Mouse (Mus musculus) kidney, embryonic 16.5 days (tissue): Measurements from ENCODE around the gene Ccdc163. TPM values are rescaled to one million over a fixed set of nuclear protein-coding genes. Genes with fewer than 3 reads are reported as not detected.

Experiments used
- ATAC-seq: fragments of 200-750 bp; cut with Nextera tagmentation; 2 replicates; pipeline ENCODE4 v1.8.0; 2017; ENCODE audit warnings: moderate TSS enrichment; ENCODE audit not compliant: low FRiP score, low TSS enrichment
- H3K27ac ChIP-seq: fragments of 300-500 bp; sonication (generic); 2 replicates; pipeline ENCODE4 v1.5.1; 2014; ENCODE audit warnings: low read length
- H3K27me3 ChIP-seq: fragments of 300-500 bp; sonication (generic); 2 replicates; pipeline ENCODE4 v1.6.1; 2014; ENCODE audit warnings: low read length, control low read depth, mixed read lengths; ENCODE audit not compliant: insufficient read depth
- H3K36me3 ChIP-seq: fragments of 300-500 bp; sonication (generic); 2 replicates; pipeline ENCODE4 v1.6.1; 2014; ENCODE audit warnings: low read length, control low read depth, mixed read lengths; ENCODE audit not compliant: insufficient read depth
- H3K4me1 ChIP-seq: fragments of 300-500 bp; sonication (generic); 2 replicates; pipeline ENCODE4 v1.6.1; 2014; ENCODE audit warnings: low read length, control low read depth, mixed read lengths; ENCODE audit not compliant: insufficient read depth
- H3K4me2 ChIP-seq: fragments of 300-500 bp; sonication (generic); replicated peaks from 2 replicates; pipeline ENCODE4 v1.6.1; 2014; ENCODE audit warnings: low read depth, low read length
- H3K4me3 ChIP-seq: fragments of 300-500 bp; sonication (generic); 2 replicates; pipeline ENCODE4 v1.5.1; 2014; ENCODE audit warnings: mild to moderate bottlenecking, low read length
- H3K9ac ChIP-seq: fragments of 300-500 bp; sonication (generic); replicated peaks from 2 replicates; pipeline ENCODE4 v1.6.1; 2014; ENCODE audit warnings: low read length
- H3K9me3 ChIP-seq: fragments of 300-500 bp; sonication (generic); 2 replicates; pipeline ENCODE4 v1.6.1; 2016; ENCODE audit warnings: low read length, control low read depth
- WGBS: fragments of 180-500 bp; shearing (Covaris S2); extraction: QIAGEN DNeasy Blood & Tissue Kit; methylation state at CpG from one replicate; pipeline ENCODE4 v1.1.7; 2014; 5-methylcytosine and 5-hydroxymethylcytosine counted together
- polyA plus RNA-seq: library from polyadenylated mRNA; unstranded; fragments of >200 nt; fragmentation: Nextera tagmentation; extraction: Ambion mirVana; gene quantifications from 2 replicates; pipeline ENCODE4 v1.2.1, GENCODE M21; 2015

The Ccdc163 gene
- polyA plus RNA-seq, 1 experiment from 2014 or later: 28.8 TPM

GRCm38 (mm10) chr4:116738972-116739751 is 30.9 kb downstream of the Ccdc163 start:
- Histone ChIP-seq H3K27me3 (no peaks in the 10 kb centered on the region), H3K4me1 (0 out of 2 replicates have a peak, but pooled peaks cover 3% of the 10 kb centered on the region), H3K4me2 (no peak overlapping the region), H3K27ac (no peak overlapping the region), H3K9me3 (no peaks in the 10 kb centered on the region), H3K4me3 (no peak overlapping the region), H3K9ac (no peak overlapping the region), H3K36me3 (no peaks in the 10 kb centered on the region)
- 72% methylated on average over 9 of the region's 9 CpGs for WGBS
- ATAC-seq: no peak

GRCm38 (mm10) chr4:116749750-116750149 is 41.4 kb downstream of the Ccdc163 start:
- H3K9ac ChIP-seq: no peak overlapping the region
- H3K9me3 ChIP-seq: no peaks in the 10 kb centered on the region
- WGBS: 67% methylated on average over 2 of the region's 2 CpGs
- no peak for ATAC-seq
- H3K4me1 ChIP-seq: no peaks in the 10 kb centered on the region
- H3K4me2 ChIP-seq: no peak overlapping the region
- no peak overlapping the region for H3K4me3 ChIP-seq
- no peaks in the 10 kb centered on the region for H3K36me3 ChIP-seq
- H3K27me3 ChIP-seq: no peaks in the 10 kb centered on the region
- H3K27ac ChIP-seq: no peak overlapping the region

- WGBS: 73% methylated on average over 2 of the region's 2 CpGs
- no peak overlapping the region for H3K4me2 ChIP-seq
Measured at GRCm38 (mm10) chr4:116761914-116762313, 53.6 kb downstream of the Ccdc163 start.

GRCm38 (mm10) chr4:116764001-116764400 is 55.7 kb downstream of the Ccdc163 start:
- no peak for ATAC-seq
- Histone ChIP-seq H3K36me3 (no peaks in the 10 kb centered on the region), H3K27ac (no peak overlapping the region), H3K9ac (no peak overlapping the region), H3K9me3 (no peaks in the 10 kb centered on the region), H3K4me2 (no peak overlapping the region), H3K4me3 (no peak overlapping the region), H3K4me1 (no peaks in the 10 kb centered on the region), H3K27me3 (no peaks in the 10 kb centered on the region)
- WGBS: 89% methylated on average over 5 of the region's 5 CpGs

More at GRCm38 (mm10) chr4:116761914-116762313, 53.6 kb downstream of the Ccdc163 start:
- no peaks in the 10 kb centered on the region for H3K27me3 ChIP-seq
- no peak for ATAC-seq
- H3K36me3 ChIP-seq: no peaks in the 10 kb centered on the region
- H3K4me1 ChIP-seq: no peaks in the 10 kb centered on the region
- H3K9ac ChIP-seq: no peak overlapping the region
- no peak overlapping the region for H3K27ac ChIP-seq
- H3K4me3 ChIP-seq: no peak overlapping the region
- no peaks in the 10 kb centered on the region for H3K9me3 ChIP-seq

- Histone ChIP-seq H3K36me3 (no peaks in the 10 kb centered on the region), H3K4me2 (no peak overlapping the region), H3K4me3 (no peak overlapping the region), H3K9ac (no peak overlapping the region), H3K27me3 (no peaks in the 10 kb centered on the region), H3K4me1 (no peaks in the 10 kb centered on the region), H3K9me3 (no peaks in the 10 kb centered on the region), H3K27ac (no peak overlapping the region)
- ATAC-seq: no peak
- WGBS: 71% methylated on average over 5 of the region's 5 CpGs
Measured at GRCm38 (mm10) chr4:116768510-116768909, 60.2 kb downstream of the Ccdc163 start.

GRCm38 (mm10) chr4:116769060-116769459 is 60.8 kb downstream of the Ccdc163 start:
- Histone ChIP-seq H3K27me3 (no peaks in the 10 kb centered on the region), H3K4me2 (no peak overlapping the region), H3K27ac (no peak overlapping the region), H3K4me3 (no peak overlapping the region), H3K9ac (no peak overlapping the region), H3K9me3 (no peaks in the 10 kb centered on the region), H3K36me3 (no peaks in the 10 kb centered on the region), H3K4me1 (no peaks in the 10 kb centered on the region)
- ATAC-seq: no peak

GRCm38 (mm10) chr4:116776391-116776790 is 68.1 kb downstream of the Ccdc163 start:
- no peaks in the 10 kb centered on the region for H3K27me3 ChIP-seq

GRCm38 (mm10) chr4:116777079-116777478 is 68.8 kb downstream of the Ccdc163 start:
- Histone ChIP-seq H3K4me2 (no peak overlapping the region), H3K27ac (no peak overlapping the region), H3K4me3 (no peak overlapping the region), H3K27me3 (no peaks in the 10 kb centered on the region), H3K4me1 (no peaks in the 10 kb centered on the region), H3K36me3 (no peaks in the 10 kb centered on the region), H3K9me3 (no peaks in the 10 kb centered on the region), H3K9ac (no peak overlapping the region)
- 88% methylated on average over 3 of the region's 3 CpGs for WGBS
- ATAC-seq: no peak

More at GRCm38 (mm10) chr4:116776391-116776790, 68.1 kb downstream of the Ccdc163 start:
- H3K9ac ChIP-seq: no peak overlapping the region
- H3K9me3 ChIP-seq: no peaks in the 10 kb centered on the region
- H3K4me2 ChIP-seq: no peak overlapping the region
- 88% methylated on average over 5 of the region's 5 CpGs for WGBS
- no peak overlapping the region for H3K4me3 ChIP-seq
- H3K36me3 ChIP-seq: no peaks in the 10 kb centered on the region
- ATAC-seq: no peak
- H3K4me1 ChIP-seq: no peaks in the 10 kb centered on the region
- H3K27ac ChIP-seq: no peak overlapping the region

- ATAC-seq: no peak
- H3K9me3 ChIP-seq: no peaks in the 10 kb centered on the region
- H3K4me2 ChIP-seq: no peak overlapping the region
- H3K36me3 ChIP-seq: no peaks in the 10 kb centered on the region
- no peaks in the 10 kb centered on the region for H3K27me3 ChIP-seq
- H3K4me1 ChIP-seq: no peaks in the 10 kb centered on the region
- H3K4me3 ChIP-seq: no peak overlapping the region
- H3K27ac ChIP-seq: no peak overlapping the region
- no peak overlapping the region for H3K9ac ChIP-seq
- 62% methylated on average over 2 of the region's 2 CpGs for WGBS
Measured at GRCm38 (mm10) chr4:116780541-116780940, 72.2 kb downstream of the Ccdc163 start.

GRCm38 (mm10) chr4:116781366-116781765 is 73.1 kb downstream of the Ccdc163 start:
- WGBS: 24% methylated on average over 2 of the region's 2 CpGs
- H3K4me1 ChIP-seq: no peaks in the 10 kb centered on the region
- no peaks in the 10 kb centered on the region for H3K9me3 ChIP-seq
- H3K36me3 ChIP-seq: no peaks in the 10 kb centered on the region
- ATAC-seq: no peak
- no peak overlapping the region for H3K4me3 ChIP-seq
- H3K27me3 ChIP-seq: no peaks in the 10 kb centered on the region
- no peak overlapping the region for H3K9ac ChIP-seq
- H3K27ac ChIP-seq: no peak overlapping the region
- no peak overlapping the region for H3K4me2 ChIP-seq
